Mouse (Mus musculus) left cerebral cortex, adult 2 months (tissue): ENCODE results near the gene 4930535I16Rik. TPM values are rescaled to one million over a fixed set of nuclear protein-coding genes. Genes with fewer than 3 reads are reported as not detected.
"Not testable (repeated sequence)": the region's sequence is repeated elsewhere in the genome, so short reads cannot be mapped to it uniquely, and the experiment has no call there.

ENCODE experiments used
- DNase-seq, 2 experiments: peaks; one replicate each; pipeline ENCODE4 v3.0.0; 2021 to 2022; ENCODE audit warnings: low spot score in 2 of 2, mixed read lengths in 1 of 2; ENCODE audit errors: extremely low spot score in 1 of 2
- H3K27ac ChIP-seq: fragments of 200-600 bp; 2 replicates; pipeline ENCODE4 v1.8.1; 2022
- H3K4me3 ChIP-seq: fragments of 200-600 bp; 2 replicates; pipeline ENCODE4 v1.8.1; 2022
- CTCF ChIP-seq: fragments of 200-600 bp; IDR thresholded peaks from 2 replicates; pipeline ENCODE4 v1.8.1; 2022; ENCODE audit warnings: antibody characterized with exemption, mild to moderate bottlenecking, moderate library complexity
- intact Hi-C: fragments of 180-260 bp; cut with DNase I; formaldehyde crosslinking; loops from one replicate; pipeline ENCODE4 v1.15.1; 2025
- long read RNA-seq, 2 experiments: library from polyadenylated mRNA; stranded (forward); transcript quantifications; one replicate each; pipeline ENCODE4 v2.0.0; 2021; ENCODE audit warnings: borderline mapping rate in 2 of 2
- total RNA-seq, 2 experiments: library from RNA; stranded (reverse); gene quantifications; 2 replicates each; pipeline ENCODE4 v1.2.3; 2021

The 4930535I16Rik gene
- not detected for total RNA-seq
- long read RNA-seq, experiment 1: 0 reads
- long read RNA-seq, experiment 2: 0 reads

- no peak for TF ChIP-seq CTCF
- H3K4me3 ChIP-seq: peak within 1 kb of the TSS; percentile 93
- intact Hi-C loops: loop anchor here (5.0 kb wide), 1 partner anchor 170 kb away; no protein-coding TSS in a partner anchor
- peak within 1 kb of the TSS; percentile 94 for H3K27ac ChIP-seq
- no peak for DNase-seq
These were observed at the start of gene 4930535I16Rik for GRCm38 (mm10) chr4:123917548-123918140. 4930535I16Rik (minus strand) TSS chr4:123918022.

GRCm38 (mm10) chr4:123962721-123963120 is 44.9 kb upstream of the 4930535I16Rik start:
- H3K4me3 ChIP-seq: no peak overlapping the region
- H3K27ac ChIP-seq: no peak overlapping the region
- intact Hi-C loops: no loop called here
- no peak for DNase-seq
- no peak for TF ChIP-seq CTCF

DNA sequence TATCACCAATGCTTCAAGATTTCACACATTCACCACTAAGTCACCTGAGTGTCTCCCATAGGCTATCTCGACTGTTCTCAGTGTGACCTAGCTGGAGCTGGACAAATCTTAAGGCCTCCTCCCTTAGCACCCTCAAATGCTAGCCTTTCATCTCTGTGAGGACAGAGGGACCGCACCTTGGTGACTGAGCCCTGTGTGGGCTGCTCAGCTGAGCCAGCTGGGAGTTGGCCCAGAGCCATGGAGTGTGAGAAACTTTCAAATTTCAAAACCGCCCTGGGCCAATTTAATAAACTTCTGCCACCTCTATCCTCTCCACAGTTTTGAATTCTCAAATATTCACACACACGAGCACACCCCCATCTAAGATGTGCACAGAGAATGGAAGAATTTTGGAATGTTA is 43.1 kb upstream of the 4930535I16Rik start:
- intact Hi-C loops: no loop called here
- no peak for TF ChIP-seq CTCF
- Histone ChIP-seq H3K4me3 (no peak overlapping the region), H3K27ac (no peak overlapping the region)
- DNase-seq: no peak

DNA sequence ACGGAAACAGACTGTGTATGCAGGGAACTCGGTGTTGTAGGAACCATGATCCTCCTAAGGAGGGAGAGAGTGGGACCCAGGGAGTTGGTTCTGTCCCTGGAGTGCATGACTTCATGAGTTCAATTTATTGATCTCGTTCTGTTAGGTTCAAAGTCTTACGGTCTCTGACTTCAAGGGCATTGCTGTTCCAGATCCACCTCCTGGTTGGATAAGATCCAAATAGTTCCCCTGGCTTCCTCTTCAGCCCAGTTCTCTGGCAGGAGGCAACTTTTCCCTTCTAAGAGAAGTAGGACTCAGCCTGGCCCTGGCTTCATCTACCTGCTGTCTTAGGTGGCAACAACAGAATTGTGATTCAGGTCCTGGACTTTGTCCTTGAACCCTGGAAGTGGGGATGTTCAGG is 40.1 kb upstream of the 4930535I16Rik start:
- TF ChIP-seq CTCF: no peak
- intact Hi-C loops: loop anchor here (1.0 to 5.0 kb wide), 4 partner anchors 184 to 717 kb away; no protein-coding TSS in a partner anchor
- no peak for DNase-seq
- Histone ChIP-seq H3K27ac (no peak overlapping the region), H3K4me3 (no peak overlapping the region)

DNA sequence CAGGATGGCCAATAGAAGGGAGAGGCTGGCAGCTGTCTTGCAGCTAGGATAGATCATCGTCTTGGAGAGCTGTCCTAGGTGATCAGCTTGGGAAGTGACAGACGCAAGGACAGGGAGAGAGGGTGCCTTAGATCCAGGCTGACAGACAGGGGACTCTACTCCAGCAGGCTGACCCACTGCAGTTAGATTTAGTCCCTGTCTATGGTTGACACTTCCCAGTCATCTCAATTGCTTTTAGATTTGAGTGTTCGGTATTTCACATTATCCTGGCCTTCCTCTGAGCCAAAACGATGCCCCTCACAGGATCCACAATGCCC is 39.6 kb upstream of the 4930535I16Rik start:
- Histone ChIP-seq H3K27ac (no peak overlapping the region), H3K4me3 (no peak overlapping the region)
- intact Hi-C loops: loop anchor here (1.0 to 5.0 kb wide), 4 partner anchors 185 to 718 kb away; no protein-coding TSS in a partner anchor
- no peak for TF ChIP-seq CTCF
- no peak for DNase-seq

GRCm38 (mm10) chr4:123956703-123957491 is 39.1 kb upstream of the 4930535I16Rik start:
- DNase-seq: peak; percentile 65 to 81
- intact Hi-C loops: loop anchor here (1.0 to 5.0 kb wide), 4 partner anchors 185 to 718 kb away; no protein-coding TSS in a partner anchor
- no peak overlapping the region for H3K27ac ChIP-seq
- peak overlapping the region; percentile 24; the same call in 1 of the 2 replicates for H3K4me3 ChIP-seq
- TF ChIP-seq CTCF: peak; percentile 91

- no peak overlapping the region for H3K27ac ChIP-seq
- no peak for DNase-seq
- intact Hi-C loops: no loop called here
- no peak for TF ChIP-seq CTCF
- H3K4me3 ChIP-seq: no peak overlapping the region
These were observed 34.2 kb upstream of the 4930535I16Rik start for GRCm38 (mm10) chr4:123952059-123952458.

DNA sequence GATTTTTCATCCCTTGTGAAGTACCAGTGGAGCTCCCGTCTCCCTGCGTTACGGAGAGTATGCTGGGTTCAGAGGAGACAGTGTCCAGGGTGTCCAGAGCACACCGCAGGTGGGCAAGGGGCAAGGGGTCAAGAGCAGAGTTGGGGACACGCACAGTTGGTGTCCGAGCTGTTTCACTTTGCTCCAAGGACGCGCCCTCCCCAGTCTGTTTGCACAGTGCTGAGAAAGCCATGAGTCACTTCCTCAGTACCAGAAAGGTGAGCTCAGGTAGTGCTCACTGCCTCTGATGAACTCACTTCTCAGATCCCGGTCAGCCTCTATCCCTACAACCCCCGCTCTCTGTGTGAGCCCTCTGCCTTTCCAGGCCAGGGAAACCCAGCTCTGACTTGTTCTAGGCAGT is 31.8 kb upstream of the 4930535I16Rik start:
- intact Hi-C loops: loop anchor here (5.0 kb wide), 1 partner anchor 713 kb away; no protein-coding TSS in a partner anchor

GRCm38 (mm10) chr4:123948901-123949300 is 31.1 kb upstream of the 4930535I16Rik start:
- DNase-seq: no peak
- H3K4me3 ChIP-seq: no peak overlapping the region
- intact Hi-C loops: loop anchor here (5.0 kb wide), 1 partner anchor 713 kb away; no protein-coding TSS in a partner anchor
- H3K27ac ChIP-seq: no peak overlapping the region
- TF ChIP-seq CTCF: no peak

More for the DNA sequence above, 31.8 kb upstream of the 4930535I16Rik start:
- no peak for DNase-seq
- H3K4me3 ChIP-seq: no peak overlapping the region
- no peak for TF ChIP-seq CTCF
- no peak overlapping the region for H3K27ac ChIP-seq

DNA sequence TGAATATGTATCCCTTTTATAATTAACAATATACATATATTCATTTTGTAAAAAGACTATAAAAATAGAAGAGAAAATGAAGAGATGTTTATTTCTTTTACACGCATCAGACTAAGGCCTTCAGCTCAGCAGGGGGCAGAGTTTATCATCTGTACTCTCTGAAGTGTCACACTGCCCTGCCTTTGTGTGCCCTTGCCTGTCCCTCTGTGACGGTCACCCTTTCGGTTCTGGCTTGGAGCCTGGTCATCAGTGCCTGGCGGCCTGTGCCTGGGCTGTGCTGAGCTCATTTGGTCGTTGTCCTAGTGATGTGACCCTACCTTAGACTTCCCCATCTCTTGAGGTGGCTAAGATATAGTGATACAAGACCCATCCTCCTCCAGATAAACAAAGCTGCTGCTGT is 29.3 kb upstream of the 4930535I16Rik start:
- no peak for DNase-seq
- Histone ChIP-seq H3K4me3 (no peak overlapping the region), H3K27ac (no peak overlapping the region)
- intact Hi-C loops: loop anchor here (5.0 kb wide), 1 partner anchor 715 kb away; no protein-coding TSS in a partner anchor
- TF ChIP-seq CTCF: no peak; the same call in 1 of the 2 replicates

GRCm38 (mm10) chr4:123946701-123947100 is 28.9 kb upstream of the 4930535I16Rik start:
- H3K27ac ChIP-seq: no peak overlapping the region
- intact Hi-C loops: loop anchor here (5.0 kb wide), 1 partner anchor 716 kb away; no protein-coding TSS in a partner anchor
- no peak for DNase-seq
- H3K4me3 ChIP-seq: no peak overlapping the region
- no peak for TF ChIP-seq CTCF

DNA sequence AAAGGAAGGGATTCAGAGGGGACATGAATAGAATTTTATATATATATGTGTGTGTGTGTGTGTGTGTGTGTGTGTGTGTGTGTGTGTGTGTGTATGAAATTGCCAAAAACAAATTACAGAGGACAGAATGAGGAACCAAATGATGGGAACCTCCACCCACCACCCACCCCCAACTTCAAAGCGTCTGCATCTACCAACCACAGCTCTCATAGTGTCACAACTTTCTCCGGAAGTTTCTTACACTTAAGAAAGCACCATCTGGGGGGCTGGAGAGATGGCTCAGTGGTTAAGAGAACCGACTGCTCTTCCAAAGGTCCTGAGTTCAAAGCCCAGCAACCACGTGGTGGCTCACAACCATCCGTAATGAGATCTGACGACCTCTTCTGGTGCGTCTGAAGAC is 23.1 kb upstream of the 4930535I16Rik start:
- H3K27ac ChIP-seq, DNase-seq, H3K4me3 ChIP-seq: not testable (repeated sequence)
- intact Hi-C loops: loop anchor here (2.0 kb wide), 1 partner anchor 734 kb away; no protein-coding TSS in a partner anchor
